Mouse (Mus musculus) left cerebral cortex, adult 18-20 months (tissue): ENCODE results near the gene Sit1. TPM values are rescaled to one million over a fixed set of nuclear protein-coding genes. Genes with fewer than 3 reads are reported as not detected.

Experiments used
- DNase-seq, 2 experiments: peaks; one replicate each; pipeline ENCODE4 v3.0.0; 2021 to 2022; ENCODE audit warnings: low spot score in 2 of 2, mixed read lengths in 1 of 2
- total RNA-seq, 2 experiments: library from RNA; stranded (reverse); gene quantifications; 2 replicates each; pipeline ENCODE4 v1.2.3; 2021

Gene Sit1
- total RNA-seq, 2 experiments from 2014 or later, result not detected

DNA sequence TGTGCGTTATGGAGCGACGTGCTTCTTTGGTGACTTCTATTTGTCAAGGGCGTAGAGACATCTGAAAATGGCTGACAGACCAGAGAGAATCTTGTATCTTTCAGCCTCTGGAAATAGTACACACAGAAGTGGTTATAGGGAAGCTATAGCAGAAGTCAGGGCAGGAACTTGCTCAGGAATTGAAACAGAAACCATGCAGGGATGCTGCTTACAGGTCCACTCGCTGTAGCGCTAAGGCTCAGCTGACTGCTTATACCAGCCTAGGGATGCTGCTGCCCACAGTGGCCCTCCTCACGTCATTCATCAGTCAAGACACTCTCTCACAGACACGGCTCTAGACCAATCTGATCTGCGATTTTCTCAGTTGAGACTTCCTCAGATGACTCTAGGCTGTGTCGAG lies 13.2 kb downstream of the Sit1 start:
- DNase-seq, result no peak

DNA sequence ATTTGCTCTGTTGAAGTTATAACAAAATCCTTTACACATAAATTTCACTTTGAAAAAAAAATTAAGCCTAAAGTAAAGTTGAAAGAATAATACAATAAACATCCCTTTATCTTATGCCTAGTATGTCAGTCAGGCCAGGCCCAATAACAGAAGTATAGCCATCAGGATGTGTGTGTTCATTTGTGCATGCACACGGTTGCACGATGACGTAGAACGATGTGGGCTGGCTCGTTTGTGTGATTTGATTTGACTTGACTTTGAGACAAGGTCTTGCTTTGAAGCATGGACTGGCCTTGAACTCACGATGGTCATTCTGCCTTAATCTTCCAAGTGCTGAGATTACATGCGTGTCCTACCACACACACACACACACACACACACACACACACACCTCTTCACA lies 16.7 kb downstream of the Sit1 start:
- DNase-seq, result no peak

- no peak for DNase-seq
Measured at GRCm38 (mm10) chr4:43465935-43466334, 17.6 kb downstream of the Sit1 start.

GRCm38 (mm10) chr4:43463102-43463501 lies 20.4 kb downstream of the Sit1 start:
- no peak for DNase-seq

- DNase-seq, result no peak
Measured at GRCm38 (mm10) chr4:43457124-43457523, 26.4 kb downstream of the Sit1 start.

DNA sequence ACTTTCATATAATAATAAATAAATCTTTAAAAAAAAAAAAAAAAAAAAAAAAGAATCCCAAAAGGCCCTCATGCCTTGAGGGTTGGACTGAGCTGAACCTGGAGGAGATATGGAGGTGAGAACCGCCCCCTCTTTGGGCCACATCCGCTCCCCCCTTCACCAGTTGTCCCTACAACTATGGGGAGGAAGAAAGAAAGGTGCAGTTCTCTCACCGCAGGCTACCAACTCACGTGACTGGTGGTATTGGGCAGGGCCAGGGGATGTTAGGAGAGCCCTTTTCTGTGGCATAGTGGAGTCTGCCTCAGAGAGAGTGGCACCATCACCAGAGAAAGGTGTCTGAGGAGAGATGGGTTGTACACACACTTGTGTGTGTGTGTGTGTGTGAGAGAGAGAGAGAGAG lies 27.1 kb downstream of the Sit1 start:
- no peak for DNase-seq

- peak in 1 of 2 experiments; percentile 39 for DNase-seq
Measured at GRCm38 (mm10) chr4:43454041-43454836, 29.3 kb downstream of the Sit1 start, which contains the start of gene Cd72. Cd72 (minus strand) TSS chr4:43454628.

- DNase-seq, result no peak
Measured at GRCm38 (mm10) chr4:43453413-43453812, 30.1 kb downstream of the Sit1 start.

- DNase-seq, result no peak
Measured at GRCm38 (mm10) chr4:43452315-43452714, 31.2 kb downstream of the Sit1 start.

DNA sequence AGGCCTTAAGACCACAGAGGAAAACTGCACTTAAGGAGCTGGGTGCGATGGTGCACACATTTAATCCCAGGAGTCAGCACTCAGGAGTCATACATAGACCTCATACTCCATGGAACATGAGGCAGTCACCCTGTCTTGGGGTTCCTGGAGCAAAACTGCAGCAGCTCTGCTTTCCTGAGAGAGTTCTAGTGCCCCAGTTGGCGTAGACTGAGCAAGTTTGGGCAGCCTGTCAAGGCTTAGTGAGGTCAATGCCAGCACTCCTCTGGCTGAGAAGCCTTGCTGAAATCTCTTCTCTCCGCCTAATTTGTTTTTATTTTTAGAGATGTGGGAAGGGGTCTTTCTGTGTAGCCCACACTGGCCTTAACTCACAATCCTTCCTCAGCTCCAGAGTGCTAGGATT lies 35.0 kb downstream of the Sit1 start:
- no peak for DNase-seq

DNA sequence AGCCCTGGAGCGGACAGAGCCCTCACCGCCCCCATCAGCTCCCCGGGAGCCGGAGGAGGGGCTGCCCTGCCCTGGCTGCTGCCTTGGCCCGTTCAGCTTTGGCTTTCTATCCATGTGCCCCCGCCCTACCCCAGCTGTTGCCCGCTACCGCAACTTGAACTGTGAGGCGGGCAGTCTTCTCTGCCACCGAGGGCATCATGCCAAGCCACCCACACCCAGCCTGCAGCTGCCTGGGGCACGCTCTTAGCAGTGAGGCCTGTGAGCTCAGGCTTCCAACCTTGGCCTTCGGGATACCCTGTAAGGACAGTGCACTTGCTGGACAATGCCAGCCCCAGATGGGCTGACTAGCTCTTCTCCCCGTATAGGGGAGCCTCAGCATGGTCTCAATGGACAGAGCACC lies 36.3 kb downstream of the Sit1 start:
- no peak for DNase-seq

DNA sequence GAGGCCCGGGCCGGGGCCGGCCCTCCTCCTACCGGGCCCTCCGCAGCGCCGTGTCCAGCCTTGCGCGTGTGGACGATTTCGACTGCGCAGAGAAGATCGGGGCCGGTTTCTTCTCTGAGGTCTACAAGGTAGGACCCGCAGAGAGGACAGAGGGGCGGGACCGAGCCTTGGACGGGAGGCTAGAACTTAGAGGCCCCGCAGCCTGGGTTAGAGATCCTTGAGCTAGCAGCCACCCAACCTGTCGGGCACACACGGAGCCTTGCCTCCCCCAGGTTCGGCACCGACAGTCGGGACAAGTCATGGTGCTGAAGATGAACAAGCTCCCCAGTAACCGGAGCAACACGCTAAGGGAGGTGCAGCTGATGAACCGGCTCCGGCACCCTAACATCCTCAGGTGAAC lies 40.0 kb downstream of the Sit1 start:
- no peak for DNase-seq

DNA sequence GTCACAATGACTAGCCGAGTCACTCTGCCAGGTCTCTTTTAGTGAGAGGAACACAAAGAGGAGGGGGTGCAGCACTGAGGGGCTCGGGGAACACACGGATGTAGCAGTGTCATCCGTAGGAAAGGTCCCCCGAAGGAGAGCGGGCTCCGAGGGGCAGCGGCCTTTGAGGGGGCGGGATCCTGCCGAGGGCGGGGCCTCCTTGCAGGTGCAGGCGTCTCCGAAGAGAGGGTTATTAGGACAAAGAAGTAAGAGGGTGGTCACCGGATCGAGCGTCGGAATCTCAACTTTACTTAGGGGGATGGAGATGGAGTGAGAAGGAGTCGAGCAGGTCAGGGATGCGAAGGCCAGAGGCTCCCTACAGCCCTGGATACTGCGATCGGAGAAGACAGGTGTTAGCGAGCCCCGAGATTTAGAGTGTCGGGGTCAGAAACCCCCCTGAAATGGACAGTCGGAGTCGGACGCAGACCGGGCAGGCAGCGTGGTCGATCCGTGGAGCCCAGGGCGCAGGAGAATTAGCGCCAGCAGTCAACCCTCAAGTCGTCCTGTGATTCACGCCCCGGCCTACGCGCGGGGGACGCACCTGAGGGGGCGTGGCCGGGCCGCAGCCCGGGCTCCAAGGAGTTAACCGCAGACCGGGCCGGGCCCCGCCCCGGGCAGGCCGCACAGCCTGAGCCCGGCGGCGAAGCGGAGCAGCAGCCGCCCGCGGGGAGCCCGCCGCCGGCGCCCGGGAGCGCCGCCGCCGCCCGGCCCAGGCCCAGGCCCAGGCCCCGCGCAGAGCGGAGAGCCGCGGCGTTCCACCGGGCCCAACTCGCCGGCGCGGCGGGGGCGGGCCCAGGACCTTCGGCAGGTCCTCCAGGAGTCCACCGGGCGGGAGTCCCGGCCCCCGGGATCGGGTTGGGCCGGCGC lies 40.8 kb downstream of the Sit1 start:
- DNase-seq, result peak; percentile 68 to 77

DNA sequence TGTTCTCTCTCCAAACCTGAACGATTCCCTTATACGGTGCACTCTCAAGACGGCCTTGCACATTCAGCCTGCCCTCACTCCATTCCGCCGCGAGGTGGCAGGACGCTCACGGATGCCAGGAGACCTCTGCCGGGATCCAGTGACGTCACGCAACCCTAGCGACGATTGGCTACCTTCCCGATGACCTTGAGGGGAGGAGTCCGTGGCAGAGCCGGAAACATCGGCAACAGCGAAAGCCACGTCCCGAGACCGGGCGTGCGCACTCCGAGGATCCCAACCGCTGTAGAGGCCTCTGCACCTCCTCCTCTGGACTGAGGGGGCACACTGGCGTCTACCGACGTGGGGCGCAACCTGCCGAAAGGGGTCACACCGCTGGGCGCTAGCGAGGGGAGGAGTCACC lies 41.5 kb downstream of the Sit1 start:
- DNase-seq, result peak; percentile 100

DNA sequence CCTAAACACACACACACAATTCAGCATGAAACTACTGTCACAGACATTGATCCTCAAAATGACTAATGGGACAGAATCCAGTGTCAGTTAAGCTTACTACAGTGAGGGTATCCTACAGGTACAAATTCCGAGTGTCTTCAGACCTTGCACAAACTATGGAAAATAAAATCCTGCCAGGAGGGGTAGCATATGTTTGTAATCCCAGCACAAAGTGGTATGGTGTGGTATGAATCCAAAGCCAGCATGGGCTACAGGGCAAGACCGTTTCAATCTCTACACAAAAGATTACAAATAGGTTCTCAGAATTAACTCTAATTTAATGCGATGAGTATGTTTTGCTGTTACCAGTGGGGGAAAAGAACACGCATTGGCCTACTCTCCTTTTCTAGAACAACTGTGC lies 41.9 kb downstream of the Sit1 start, which contains the start of gene Tesk1:
Gene Tesk1 (plus strand): TSS at position 301 of the 400 bp plus-strand sequence.
- no peak for DNase-seq

GRCm38 (mm10) chr4:43432832-43433231 lies 50.7 kb downstream of the Sit1 start:
- DNase-seq, result no peak

Other genes with a start within 250 kb of the Sit1 start
- under 1 TPM; 0.19 to 0.44 TPM for gene Atp8b5, start 216.6 kb downstream of the Sit1 start, total RNA-seq
- gene Rusc2, start 101.8 kb downstream of the Sit1 start, total RNA-seq, result 100 to 1,000 TPM; 128 to 146 TPM
- 1 to 10 TPM in 1 of 2 experiments, under 1 TPM in 1; 0.82 to 1.2 TPM for gene Fam166b, start 54.6 kb downstream of the Sit1 start, total RNA-seq
- gene Tesk1, start 41.8 kb downstream of the Sit1 start, total RNA-seq, result 10 to 100 TPM; 90.6 to 96.5 TPM
- 1 to 10 TPM in 1 of 2 experiments, under 1 TPM in 1; 0.84 to 1.3 TPM for gene Cd72, start 29.1 kb downstream of the Sit1 start, total RNA-seq
- gene Ccdc107, start 9.2 kb upstream of the Sit1 start, total RNA-seq, result 10 to 100 TPM; 29.9 to 30.0 TPM
- gene Arhgef39, start 16.0 kb upstream of the Sit1 start, total RNA-seq, result 1 to 10 TPM in 1 of 2 experiments, under 1 TPM in 1; 0.21 to 1.8 TPM
- gene Car9, start 23.2 kb upstream of the Sit1 start, total RNA-seq, result 1 to 10 TPM in 1 of 2 experiments, under 1 TPM in 1; 0.42 to 1.8 TPM
- gene Tpm2, start 40.0 kb upstream of the Sit1 start, total RNA-seq, result 1 to 10 TPM; 8.4 to 9.9 TPM
- 10 to 100 TPM; 78.1 to 80.9 TPM for gene Creb3, start 78.6 kb upstream of the Sit1 start, total RNA-seq
- gene Tln1, start 79.0 kb upstream of the Sit1 start, total RNA-seq, result 10 to 100 TPM; 51.7 to 51.8 TPM
- gene Rgp1, start 95.0 kb upstream of the Sit1 start, total RNA-seq, result 10 to 100 TPM; 44.8 to 50.1 TPM
- 10 to 100 TPM; 62.1 to 64.2 TPM for gene Gba2, start 95.1 kb upstream of the Sit1 start, total RNA-seq
- gene Msmp, start 100.8 kb upstream of the Sit1 start, total RNA-seq, result not detected
- 10 to 100 TPM; 47.5 to 48.4 TPM for gene Npr2, start 148.2 kb upstream of the Sit1 start, total RNA-seq
- gene Spag8, start 169.9 kb upstream of the Sit1 start, total RNA-seq, result 1 to 10 TPM in 1 of 2 experiments, under 1 TPM in 1; 0.87 to 2.1 TPM
- gene Hint2, start 172.7 kb upstream of the Sit1 start, total RNA-seq, result 10 to 100 TPM; 34.1 to 40.5 TPM
- gene Tmem8b, start 185.2 kb upstream of the Sit1 start, total RNA-seq, result 10 to 100 TPM; 57.7 to 64.8 TPM
- 1 to 10 TPM; 1.6 to 1.7 TPM for gene Fam221b, start 185.4 kb upstream of the Sit1 start, total RNA-seq
- not detected for gene Olfr70, start 217.1 kb upstream of the Sit1 start, total RNA-seq
- gene Olfr71, start 226.5 kb upstream of the Sit1 start, total RNA-seq, result under 1 TPM in 1 of 2 experiments, not detected in 1; 0.12 TPM
- 1 to 10 TPM in 1 of 2 experiments, under 1 TPM in 1; 0.61 to 1.5 TPM for gene Hrct1, start 243.5 kb upstream of the Sit1 start, total RNA-seq
- gene Spaar, start 246.3 kb upstream of the Sit1 start, total RNA-seq, result 1 to 10 TPM in 1 of 2 experiments, under 1 TPM in 1; 0.44 to 1.1 TPM